Mouse (Mus musculus): Measurements from ENCODE around the gene Atp8a1.

DNA sequence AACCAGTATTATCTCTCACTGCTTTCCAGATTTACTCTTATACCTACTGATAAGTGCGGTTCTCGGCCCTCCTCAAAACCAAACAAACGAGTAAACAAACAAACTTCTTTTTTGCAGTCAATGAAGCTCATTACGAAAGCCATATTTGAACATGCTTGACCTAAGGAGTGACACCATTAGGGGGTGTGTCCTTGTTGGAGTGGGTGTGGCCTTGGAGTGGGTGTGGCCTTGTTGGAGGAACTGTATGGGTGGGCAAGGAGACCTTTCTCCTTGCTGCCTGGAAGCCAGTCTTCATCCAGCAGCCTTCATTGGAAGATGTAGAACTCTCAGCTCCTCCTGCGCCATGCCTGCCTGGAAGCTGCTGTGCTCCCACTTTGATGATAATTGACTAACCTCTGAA lies 13.4 kb downstream of the Atp8a1 start:
- no peak for TF ChIP-seq ZNF384 (IDR thresholded peaks at IDR 0.05; ENCODE audit: low read depth, low read length)
- no peak for TF ChIP-seq ZC3H11A (IDR thresholded peaks at IDR 0.05; ENCODE audit: low read depth, low read length)
- no peak for TF ChIP-seq MAX (IDR thresholded peaks at IDR 0.05; ENCODE audit: low read length)
- no peak for TF ChIP-seq POLR2A (IDR thresholded peaks at IDR 0.05; ENCODE audit: low read depth, low read length)
- TF ChIP-seq POLR2AphosphoS2 (IDR thresholded peaks at IDR 0.05; ENCODE audit: low read depth, low read length): no peak
- no peak for TF ChIP-seq ETS1 (conservative IDR thresholded peaks at IDR 0.05; ENCODE audit: low read depth, low read length)
- no peak for TF ChIP-seq CTCF (conservative IDR thresholded peaks at IDR 0.05 in 1 of 2, IDR thresholded peaks at IDR 0.05 in 1 of 2; ENCODE audit: low read depth in 2 of 2, low read length in 2 of 2)
- no peak for TF ChIP-seq EP300 (IDR thresholded peaks at IDR 0.05; ENCODE audit: low read length)
- no peak for TF ChIP-seq JUND (conservative IDR thresholded peaks at IDR 0.05; ENCODE audit: low read depth, low read length)
- no peak for TF ChIP-seq NELFE (IDR thresholded peaks at IDR 0.05; ENCODE audit: low read depth, low read length)

All from CH12.LX (cell line).